Mouse (Mus musculus): Measurements from ENCODE around the gene Arhgef7. TPM values are rescaled to one million over a fixed set of nuclear protein-coding genes. Genes with fewer than 3 reads are reported as not detected.

Arhgef7 gene
- polyA plus RNA-seq, 1 experiment from 2014 or later = 53.7 TPM

DNA sequence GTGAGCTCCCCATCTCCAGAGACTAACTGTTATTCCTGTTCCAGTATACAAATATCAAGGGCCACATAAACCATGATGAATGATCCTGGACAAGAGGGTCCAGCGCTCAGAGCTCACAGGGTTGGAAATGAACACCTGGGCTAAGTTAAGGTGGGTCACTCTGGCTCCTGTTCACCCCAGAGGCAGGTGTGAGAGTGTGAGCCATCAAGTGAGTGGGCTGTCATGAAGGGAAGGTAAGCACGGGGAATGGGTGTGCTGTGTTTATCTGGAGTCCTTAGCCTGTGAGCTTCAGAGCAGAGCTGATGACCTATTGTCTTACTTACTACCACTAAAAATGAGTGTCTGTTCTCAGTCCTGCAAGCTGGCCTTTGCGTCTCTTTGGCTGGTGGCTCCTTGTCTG, 157.1 kb downstream of the Arhgef7 start:
- ChIA-PET CTCF (no interaction called here), POLR2A (no interaction called here)
- no peak for DNase-seq (ENCODE audit: low read depth, low spot score)
- in situ Hi-C loops (cut with MboI; ENCODE audit: low pct_unique_long_range_greater_than_20kb) = no loop called here
- H3K27me3 ChIP-seq = no peaks in the 10 kb centered on the region
- no peak for ATAC-seq
- TF ChIP-seq CTCF (IDR thresholded peaks at IDR 0.05) = no peak

Other genes with a start within 250 kb of the Arhgef7 start
- 70.7 TPM for gene Rab20, start 249.0 kb upstream of the Arhgef7 start, polyA plus RNA-seq (2021)
- gene Naxd, start 230.2 kb upstream of the Arhgef7 start, polyA plus RNA-seq (2021) = 108 TPM
- gene Cars2, start 176.9 kb upstream of the Arhgef7 start, polyA plus RNA-seq (2021) = 46.2 TPM
- 71.3 TPM for gene Ing1, start 172.2 kb upstream of the Arhgef7 start, polyA plus RNA-seq (2021)
- 78.7 TPM for gene Ankrd10, start 92.0 kb upstream of the Arhgef7 start, polyA plus RNA-seq (2021)
- gene 1700016D06Rik, start 26.7 kb upstream of the Arhgef7 start, polyA plus RNA-seq (2021) = not detected
- not detected for gene Tex29, start 112.8 kb downstream of the Arhgef7 start, polyA plus RNA-seq (2021)